In genomic region chr3:115644307-115644706, GRCm38 (mm10) we compare ENCODE assay signal across 24 mouse cellular contexts.
A peak's percentile ranks its signal among the peaks of the same experiment; 100 is the strongest.
DNase-seq lines count a peak whose midpoint lies in the region; ATAC-seq and TF ChIP-seq lines count a peak whose summit lies in the region.
"Had no signal": no experiment of that assay in that cellular context is flagged by ENCODE, and none has a peak within 500 bp of the region (broad histone marks: within the 10 kb centered on the region; RNA-seq: fewer than 3 reads in every experiment).

No protein-coding gene starts in this region.

- no peak overlapping the region for H3K4me2 ChIP-seq in liver, postnatal 0 days (ENCODE audit: low read depth, low read length)
- H3K4me2 ChIP-seq in liver, embryonic 12.5 days: no peak overlapping the region
- no peak overlapping the region for H3K4me2 ChIP-seq in forebrain, embryonic 12.5 days
- H3K4me2 ChIP-seq: embryonic facial prominence, embryonic 15.5 days; heart, embryonic 12.5 days; hindbrain, embryonic 14.5 days; intestine, embryonic 15.5 days; limb, embryonic 12.5 days; midbrain, embryonic 12.5 days; neural tube, embryonic 15.5 days had no signal

- no peaks in the 10 kb centered on the region for H3K9me3 ChIP-seq in liver, postnatal 0 days (ENCODE audit: low read length)
- no peaks in the 10 kb centered on the region for H3K9me3 ChIP-seq in liver, embryonic 12.5 days (replicated peaks)
- no peaks in the 10 kb centered on the region for H3K9me3 ChIP-seq in forebrain, embryonic 12.5 days
- H3K9me3 ChIP-seq: embryonic facial prominence, embryonic 15.5 days; forebrain, embryonic 10.5 days; heart, embryonic 12.5 days; intestine, embryonic 15.5 days; limb, embryonic 12.5 days; midbrain, embryonic 12.5 days; neural tube, embryonic 15.5 days had no signal

- H3K9ac ChIP-seq in liver, postnatal 0 days (replicated peaks): no peak overlapping the region
- H3K9ac ChIP-seq in liver, embryonic 12.5 days: no peak overlapping the region
- no peak overlapping the region for H3K9ac ChIP-seq in forebrain, embryonic 12.5 days
- H3K9ac ChIP-seq: embryonic facial prominence, embryonic 15.5 days; heart, embryonic 12.5 days; hindbrain, embryonic 14.5 days; intestine, embryonic 15.5 days; limb, embryonic 12.5 days; liver, embryonic 14.5 days; midbrain, embryonic 12.5 days; neural tube, embryonic 15.5 days had no signal

- no peak for TF ChIP-seq CTCF in liver, postnatal 0 days (IDR thresholded peaks at IDR 0.05; ENCODE audit: low read depth)

- WGBS in liver, postnatal 0 days (ENCODE audit: insufficient replicate concordance): 43% methylated on average over 5 of the region's 5 CpGs
- 43% methylated on average over 5 of the region's 5 CpGs for WGBS in liver, embryonic 12.5 days (ENCODE audit: insufficient replicate concordance)
- WGBS in forebrain, embryonic 12.5 days: 85% methylated on average over 5 of the region's 5 CpGs

- H3K4me3 ChIP-seq in liver, postnatal 0 days (ENCODE audit: low read depth, low read length): no peak overlapping the region
- H3K4me3 ChIP-seq in liver, embryonic 12.5 days: no peak overlapping the region
- no peak overlapping the region for H3K4me3 ChIP-seq in forebrain, embryonic 12.5 days (replicated peaks)
- H3K4me3 ChIP-seq: embryonic facial prominence, embryonic 15.5 days; forebrain, embryonic 10.5 days; heart, embryonic 12.5 days; intestine, embryonic 15.5 days; limb, embryonic 12.5 days; midbrain, embryonic 12.5 days; myocyte; neural tube, embryonic 15.5 days had no signal

- no peak for ATAC-seq in liver, postnatal 0 days
- no peak for ATAC-seq in liver, embryonic 12.5 days
- peak; percentile 60 for ATAC-seq in megakaryocyte, adult 5-6 weeks (ENCODE audit: poor library complexity, severe bottlenecking)
- ATAC-seq in forebrain, embryonic 12.5 days (ENCODE audit: low FRiP score): no peak
- ATAC-seq: CD4-positive, CD25-positive, alpha-beta regulatory T cell, adult 4 months; intestine, embryonic 15.5 days had no signal

- H3K4me1 ChIP-seq in liver, postnatal 0 days (ENCODE audit: insufficient read depth): peaks cover 28% of the 10 kb centered on the region
- H3K4me1 ChIP-seq in liver, embryonic 12.5 days: peaks cover 41% of the 10 kb centered on the region
- H3K4me1 ChIP-seq in forebrain, embryonic 12.5 days: peaks cover 5% of the 10 kb centered on the region
- H3K4me1 ChIP-seq: embryonic facial prominence, embryonic 15.5 days had no signal

- TF ChIP-seq EP300 in liver, postnatal 0 days (IDR thresholded peaks at IDR 0.05; ENCODE audit: low read depth): no peak

- no peaks in the 10 kb centered on the region for H3K36me3 ChIP-seq in liver, postnatal 0 days (replicated peaks; ENCODE audit: insufficient read depth, low read length)
- H3K36me3 ChIP-seq in liver, embryonic 12.5 days: no peaks in the 10 kb centered on the region
- no peaks in the 10 kb centered on the region for H3K36me3 ChIP-seq in splenic B cell, adult 2 months (ENCODE audit: control insufficient read depth, insufficient read depth, low read length, poor library complexity, severe bottlenecking)
- no peaks in the 10 kb centered on the region for H3K36me3 ChIP-seq in forebrain, embryonic 12.5 days (replicated peaks)
- H3K36me3 ChIP-seq: embryonic facial prominence, embryonic 15.5 days; forebrain, embryonic 10.5 days; heart, embryonic 12.5 days; intestine, embryonic 15.5 days; limb, embryonic 12.5 days; midbrain, embryonic 12.5 days; neural tube, embryonic 15.5 days had no signal

- no peaks in the 10 kb centered on the region for H3K27me3 ChIP-seq in liver, postnatal 0 days (ENCODE audit: insufficient read depth, low read length)
- H3K27me3 ChIP-seq in liver, embryonic 12.5 days (replicated peaks): no peaks in the 10 kb centered on the region
- H3K27me3 ChIP-seq in splenic B cell, adult 2 months (ENCODE audit: control insufficient read depth, insufficient read depth, low read length, poor library complexity, severe bottlenecking): no peaks in the 10 kb centered on the region
- H3K27me3 ChIP-seq in forebrain, embryonic 12.5 days: no peaks in the 10 kb centered on the region
- H3K27me3 ChIP-seq: embryonic facial prominence, embryonic 15.5 days; heart, embryonic 12.5 days; intestine, embryonic 15.5 days; limb, embryonic 12.5 days; midbrain, embryonic 12.5 days; neural tube, embryonic 15.5 days had no signal

- H3K27ac ChIP-seq in liver, postnatal 0 days (ENCODE audit: low read depth): no peak overlapping the region
- no peak overlapping the region for H3K27ac ChIP-seq in liver, embryonic 12.5 days
- no peak overlapping the region for H3K27ac ChIP-seq in forebrain, embryonic 12.5 days
- H3K27ac ChIP-seq: embryonic facial prominence, embryonic 15.5 days; forebrain, embryonic 10.5 days; hindbrain, embryonic 14.5 days; intestine, embryonic 15.5 days; limb, embryonic 12.5 days; liver, embryonic 14.5 days; midbrain, embryonic 12.5 days; neural tube, embryonic 15.5 days had no signal

- DNase-seq in liver, postnatal 0 days: peak; percentile 16
- DNase-seq in MEL-GATA-1-ER (ENCODE audit: extremely low read depth, low read depth): peak; percentile 70
- DNase-seq in splenic B cell, adult 2 months (ENCODE audit: low read depth, low spot score): peak; percentile 86
- DNase-seq in c-Kit-positive CD71-positive TER-119-positive erythroid progenitor cells, embryonic 14.5 days (ENCODE audit: low spot score): no peak
- DNase-seq: adrenal gland, adult 8-10 months; cerebellum, adult 9-10 months; embryo, embryonic 11 days; gastrocnemius, postnatal 25 days; kidney, postnatal 10 days; lung, postnatal 10 days had no signal
